Mouse (Mus musculus): Measurements from ENCODE around the gene Fbxw7. TPM values are rescaled to one million over a fixed set of nuclear protein-coding genes. Genes with fewer than 3 reads are reported as not detected.

Gene Fbxw7
- polyA plus RNA-seq, 1 experiment: 11.7 TPM

DNA sequence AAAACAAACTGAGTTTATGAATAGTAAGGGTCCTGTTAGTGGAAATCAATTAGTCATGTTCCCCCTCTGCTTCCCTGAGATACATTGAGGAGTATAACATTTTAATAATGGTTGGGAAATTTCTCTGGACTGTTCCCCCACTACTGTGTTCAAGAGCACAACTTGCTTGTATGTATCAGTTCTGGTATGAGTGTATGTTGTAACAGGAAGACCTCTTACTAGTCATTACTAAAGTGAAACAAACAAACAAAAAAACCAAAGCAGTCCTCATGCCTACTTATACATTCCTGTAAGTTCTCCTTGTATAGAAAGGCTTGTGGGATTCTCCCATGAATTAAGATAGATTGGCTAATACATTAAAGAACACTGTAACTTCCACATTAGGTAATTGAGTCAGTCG, 131.3 kb downstream of the Fbxw7 start:
- Histone ChIP-seq H3K4me1 (ENCODE audit: control insufficient read depth, insufficient read depth, low read length) (no peaks in the 10 kb centered on the region), H3K4me3 (ENCODE audit: control insufficient read depth, low read depth, low read length) (no peak overlapping the region), H3K36me3 (ENCODE audit: control insufficient read depth, insufficient read depth, low read length) (no peaks in the 10 kb centered on the region), H3K27ac (ENCODE audit: control insufficient read depth, insufficient read depth, low read depth, low read length) (no peak overlapping the region), H3K27me3 (ENCODE audit: control insufficient read depth, insufficient read depth, low read length) (no peaks in the 10 kb centered on the region)
- TF ChIP-seq POLR2A (IDR thresholded peaks at IDR 0.05; ENCODE audit: control insufficient read depth, low read depth, low read length) (no peak), CTCF (IDR thresholded peaks at IDR 0.05; ENCODE audit: control insufficient read depth, insufficient read depth, insufficient replicate concordance, low read depth, low read length) (no peak)

DNA sequence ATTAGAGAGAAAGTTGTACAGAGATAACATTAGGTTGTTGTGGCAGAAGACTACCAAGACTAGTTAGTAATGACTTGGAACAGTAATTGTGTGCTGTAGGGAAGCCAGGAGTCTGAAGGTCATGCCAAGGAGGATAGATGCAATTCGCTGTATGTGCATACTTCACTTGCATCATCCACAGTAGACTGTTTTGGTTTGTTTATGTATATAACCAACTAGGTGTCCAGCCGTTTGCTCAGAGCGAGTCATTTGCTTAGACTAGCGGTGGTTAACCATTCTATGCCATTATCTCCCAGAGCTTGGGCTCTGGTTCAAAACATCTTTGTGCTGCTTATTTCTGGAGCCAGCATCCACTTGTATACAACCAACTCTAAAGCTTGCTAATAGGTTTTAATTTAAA, 134.3 kb downstream of the Fbxw7 start:
- peaks cover 4% of the 10 kb centered on the region; the same call in 1 of the 2 replicates for H3K4me1 ChIP-seq (ENCODE audit: control insufficient read depth, insufficient read depth, low read length)
- no peaks in the 10 kb centered on the region for H3K36me3 ChIP-seq (ENCODE audit: control insufficient read depth, insufficient read depth, low read length)
- H3K27me3 ChIP-seq (ENCODE audit: control insufficient read depth, insufficient read depth, low read length): no peaks in the 10 kb centered on the region
- no peak for TF ChIP-seq POLR2A (IDR thresholded peaks at IDR 0.05; ENCODE audit: control insufficient read depth, low read depth, low read length)
- H3K4me3 ChIP-seq (ENCODE audit: control insufficient read depth, low read depth, low read length): no peak overlapping the region
- no peak overlapping the region for H3K27ac ChIP-seq (ENCODE audit: control insufficient read depth, insufficient read depth, low read depth, low read length)

GRCm38 (mm10) chr3:84951698-84952097, 136.6 kb downstream of the Fbxw7 start:
- TF ChIP-seq CTCF (IDR thresholded peaks at IDR 0.05; ENCODE audit: control insufficient read depth, insufficient read depth, insufficient replicate concordance, low read depth, low read length) (no peak), POLR2A (IDR thresholded peaks at IDR 0.05; ENCODE audit: control insufficient read depth, low read depth, low read length) (no peak)
- peaks cover 4% of the 10 kb centered on the region for H3K4me1 ChIP-seq (ENCODE audit: control insufficient read depth, insufficient read depth, low read length)
- H3K27me3 ChIP-seq (ENCODE audit: control insufficient read depth, insufficient read depth, low read length): no peaks in the 10 kb centered on the region
- no peaks in the 10 kb centered on the region for H3K36me3 ChIP-seq (ENCODE audit: control insufficient read depth, insufficient read depth, low read length)
- peak overlapping the region; percentile 75; the same call in 1 of the 2 replicates for H3K4me3 ChIP-seq (ENCODE audit: control insufficient read depth, low read depth, low read length)
- no peak overlapping the region for H3K27ac ChIP-seq (ENCODE audit: control insufficient read depth, insufficient read depth, low read depth, low read length)

DNA sequence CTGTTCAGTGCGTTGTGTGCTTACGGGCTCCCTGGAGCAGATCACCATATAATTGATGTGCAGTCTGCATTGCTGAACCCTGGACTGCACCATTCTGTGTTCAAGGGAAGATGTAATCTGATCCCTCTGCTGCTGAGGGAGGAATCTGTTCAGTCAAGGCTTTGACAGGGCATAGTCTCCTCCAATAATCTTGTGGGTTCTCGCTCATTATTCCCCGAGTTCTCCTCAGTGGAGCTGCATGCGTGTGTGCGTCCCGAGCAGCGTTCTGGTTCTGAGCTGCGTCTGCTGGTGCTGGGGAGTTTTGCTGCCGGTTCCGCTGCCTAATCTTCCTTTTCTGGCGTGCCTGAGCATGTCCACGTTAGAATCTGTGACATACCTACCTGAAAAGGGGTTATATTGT, 137.1 kb downstream of the Fbxw7 start:
- Histone ChIP-seq H3K4me3 (ENCODE audit: control insufficient read depth, low read depth, low read length) (peak overlapping the region; percentile 75), H3K36me3 (ENCODE audit: control insufficient read depth, insufficient read depth, low read length) (no peaks in the 10 kb centered on the region), H3K27ac (ENCODE audit: control insufficient read depth, insufficient read depth, low read depth, low read length) (peak overlapping the region; percentile 72), H3K27me3 (ENCODE audit: control insufficient read depth, insufficient read depth, low read length) (no peaks in the 10 kb centered on the region), H3K4me1 (ENCODE audit: control insufficient read depth, insufficient read depth, low read length) (peaks cover 4% of the 10 kb centered on the region)
- TF ChIP-seq CTCF (IDR thresholded peaks at IDR 0.05; ENCODE audit: control insufficient read depth, insufficient read depth, insufficient replicate concordance, low read depth, low read length) (no peak), POLR2A (IDR thresholded peaks at IDR 0.05; ENCODE audit: control insufficient read depth, low read depth, low read length) (peak; percentile 67)

DNA sequence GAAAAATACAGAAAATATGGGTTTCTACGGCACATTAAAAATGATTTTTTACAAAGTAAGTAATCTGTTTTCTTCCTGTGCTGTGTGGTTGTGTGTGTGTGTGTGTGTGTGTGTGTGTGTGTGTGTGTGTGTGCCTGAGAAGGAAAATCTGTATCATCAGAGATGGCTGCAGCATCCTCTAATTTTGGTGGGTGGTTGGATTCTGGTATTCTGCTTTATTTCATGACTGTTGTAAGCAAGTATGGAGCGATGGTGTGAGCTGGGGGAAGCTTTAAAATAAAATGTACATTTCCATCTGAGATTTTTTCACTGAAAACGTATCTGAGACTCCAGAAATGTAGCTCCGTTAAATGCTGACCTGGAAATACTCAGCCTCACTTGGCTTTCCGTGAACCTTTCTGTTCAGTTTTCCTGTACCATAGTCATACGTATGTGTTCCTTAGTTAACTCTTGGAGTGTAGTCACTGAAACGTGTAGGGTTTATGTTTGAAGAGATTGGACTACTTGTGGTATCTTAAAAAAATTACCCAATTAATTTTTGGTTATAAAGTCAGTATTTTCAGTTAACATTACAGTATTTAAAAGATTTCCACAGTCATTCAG, 137.6 kb downstream of the Fbxw7 start:
- Histone ChIP-seq H3K27ac (ENCODE audit: control insufficient read depth, insufficient read depth, low read depth, low read length) (peak overlapping the region; percentile 72), H3K4me3 (ENCODE audit: control insufficient read depth, low read depth, low read length) (peak overlapping the region; percentile 75), H3K4me1 (ENCODE audit: control insufficient read depth, insufficient read depth, low read length) (peaks cover 4% of the 10 kb centered on the region), H3K27me3 (ENCODE audit: control insufficient read depth, insufficient read depth, low read length) (no peaks in the 10 kb centered on the region), H3K36me3 (ENCODE audit: control insufficient read depth, insufficient read depth, low read length) (no peaks in the 10 kb centered on the region)
- no peak for TF ChIP-seq POLR2A (IDR thresholded peaks at IDR 0.05; ENCODE audit: control insufficient read depth, low read depth, low read length)
- no peak for TF ChIP-seq CTCF (IDR thresholded peaks at IDR 0.05; ENCODE audit: control insufficient read depth, insufficient read depth, insufficient replicate concordance, low read depth, low read length)

DNA sequence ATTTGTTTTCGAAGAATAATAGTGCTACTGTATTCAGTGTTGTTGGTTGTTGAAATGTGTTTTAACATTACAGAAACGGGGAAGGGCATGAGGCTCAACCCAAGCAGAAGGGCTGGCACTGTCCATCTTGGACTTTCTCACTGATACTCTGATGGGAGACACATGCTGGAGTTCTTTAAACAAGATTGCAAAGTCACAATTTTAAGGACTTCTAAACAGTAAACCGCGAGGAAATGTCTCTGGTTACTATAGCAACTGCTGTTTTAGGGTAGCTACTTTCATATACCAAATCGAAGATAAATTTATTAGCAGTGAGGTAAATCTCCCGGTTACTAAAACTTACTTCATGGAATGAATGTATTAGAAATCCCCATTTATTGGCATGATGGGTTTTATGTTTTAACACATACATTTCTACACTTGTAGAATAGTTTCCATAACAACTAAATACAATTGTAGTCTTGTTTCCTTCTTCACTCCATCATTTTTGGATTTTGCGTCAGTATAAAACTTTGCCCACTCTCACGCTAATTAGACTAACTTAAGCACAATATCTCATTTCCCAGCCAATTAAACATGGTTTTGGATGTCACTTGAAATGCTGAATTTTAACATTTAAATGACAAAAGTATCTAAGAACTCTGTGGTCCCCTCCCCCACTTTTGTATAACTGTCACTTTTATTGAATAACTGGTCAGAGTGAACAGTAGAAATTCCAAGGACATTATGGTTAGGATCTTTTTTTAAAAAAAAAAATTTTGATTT, 140.1 kb downstream of the Fbxw7 start:
- H3K4me1 ChIP-seq (ENCODE audit: control insufficient read depth, insufficient read depth, low read length): peaks cover 4% of the 10 kb centered on the region
- H3K27me3 ChIP-seq (ENCODE audit: control insufficient read depth, insufficient read depth, low read length): no peaks in the 10 kb centered on the region
- no peaks in the 10 kb centered on the region for H3K36me3 ChIP-seq (ENCODE audit: control insufficient read depth, insufficient read depth, low read length)
- H3K4me3 ChIP-seq (ENCODE audit: control insufficient read depth, low read depth, low read length): no peak overlapping the region
- no peak for TF ChIP-seq CTCF (IDR thresholded peaks at IDR 0.05; ENCODE audit: control insufficient read depth, insufficient read depth, insufficient replicate concordance, low read depth, low read length)
- no peak for TF ChIP-seq POLR2A (IDR thresholded peaks at IDR 0.05; ENCODE audit: control insufficient read depth, low read depth, low read length)
- no peak overlapping the region for H3K27ac ChIP-seq (ENCODE audit: control insufficient read depth, insufficient read depth, low read depth, low read length)

DNA sequence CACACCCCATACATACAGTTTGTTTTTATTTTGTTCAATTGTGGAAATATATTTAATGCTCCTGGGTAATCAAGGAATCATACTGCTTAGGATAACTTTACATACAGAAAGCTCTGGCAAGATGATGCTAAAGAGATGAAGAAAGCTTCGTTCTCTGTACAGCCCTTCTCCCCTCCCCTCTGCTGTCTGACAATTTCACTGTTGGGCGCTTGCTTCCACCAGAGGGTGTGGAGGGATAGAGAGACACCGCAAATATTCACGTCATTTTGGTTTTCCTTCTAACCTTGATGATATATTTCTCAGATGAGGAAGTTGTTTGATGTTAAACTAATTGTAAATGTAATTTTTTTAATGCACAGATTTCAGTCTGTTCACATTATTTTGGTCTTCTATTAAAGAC, 140.8 kb downstream of the Fbxw7 start:
- no peak for TF ChIP-seq CTCF (IDR thresholded peaks at IDR 0.05; ENCODE audit: control insufficient read depth, insufficient read depth, insufficient replicate concordance, low read depth, low read length)
- no peak for TF ChIP-seq POLR2A (IDR thresholded peaks at IDR 0.05; ENCODE audit: control insufficient read depth, low read depth, low read length)
- no peaks in the 10 kb centered on the region for H3K27me3 ChIP-seq (ENCODE audit: control insufficient read depth, insufficient read depth, low read length)
- H3K4me1 ChIP-seq (ENCODE audit: control insufficient read depth, insufficient read depth, low read length): peaks cover 4% of the 10 kb centered on the region
- H3K27ac ChIP-seq (ENCODE audit: control insufficient read depth, insufficient read depth, low read depth, low read length): 0 out of 2 replicates have a peak overlapping the region, but pooled peaks have one; percentile 39
- no peaks in the 10 kb centered on the region for H3K36me3 ChIP-seq (ENCODE audit: control insufficient read depth, insufficient read depth, low read length)
- H3K4me3 ChIP-seq (ENCODE audit: control insufficient read depth, low read depth, low read length): no peak overlapping the region

Data from testis, adult 2 months (tissue).